Mouse (Mus musculus) cerebellum, adult 18-20 months (tissue): ENCODE results near the gene Slc3a1.
A peak's percentile ranks its signal among the peaks of the same experiment; 100 is the strongest.

Source experiments
- DNase-seq, 2 experiments: peaks; one replicate each; pipeline ENCODE4 v3.0.0; 2021

Gene Slc3a1

GRCm38 (mm10) chr17:85090120-85091099, 62.2 kb downstream of the Slc3a1 start, which contains the start of the genes Prepl and Camkmt:
Prepl (minus strand) TSS chr17:85090241.
Camkmt (plus strand) TSS chr17:85090552.
- DNase-seq = peak; percentile 96 to 97

GRCm38 (mm10) chr17:85091762-85092161, 63.6 kb downstream of the Slc3a1 start:
- no peak for DNase-seq

- DNase-seq = no peak
These were observed 68.2 kb downstream of the Slc3a1 start for GRCm38 (mm10) chr17:85096396-85096795.

GRCm38 (mm10) chr17:85098677-85099323, 70.6 kb downstream of the Slc3a1 start:
- no peak for DNase-seq

GRCm38 (mm10) chr17:85100232-85100631, 72.1 kb downstream of the Slc3a1 start:
- DNase-seq = no peak

- DNase-seq = no peak
These were observed 73.6 kb downstream of the Slc3a1 start for GRCm38 (mm10) chr17:85101751-85102150.

GRCm38 (mm10) chr17:85103310-85103709, 75.1 kb downstream of the Slc3a1 start:
- no peak for DNase-seq

- DNase-seq = no peak
These were observed 82.5 kb downstream of the Slc3a1 start for GRCm38 (mm10) chr17:85110640-85111039.

GRCm38 (mm10) chr17:85113441-85113840, 85.3 kb downstream of the Slc3a1 start:
- DNase-seq = no peak
